24 mouse cellular contexts compared by ENCODE assay signal in genomic region chr1:77532576-77533183, GRCm38 (mm10). TPM values are rescaled to one million over a fixed set of nuclear protein-coding genes. Genes with fewer than 3 reads are reported as not detected.
DNase-seq lines count a peak whose midpoint lies in the region; ATAC-seq lines count a peak whose summit lies in the region.
"Had no signal": no experiment of that assay in that cellular context is flagged by ENCODE, and none has a peak within 500 bp of the region (broad histone marks: within the 10 kb centered on the region; RNA-seq: fewer than 3 reads in every experiment).

No protein-coding gene starts in this region.

- H3K4me3 ChIP-seq in midbrain, embryonic 15.5 days = no peak overlapping the region
- no peak overlapping the region for H3K4me3 ChIP-seq in midbrain, embryonic 11.5 days (ENCODE audit: low read depth, low read length)
- H3K4me3 ChIP-seq in forebrain, embryonic 11.5 days (ENCODE audit: low read depth, low read length) = no peak overlapping the region
- no peak overlapping the region for H3K4me3 ChIP-seq in forebrain, embryonic 16.5 days (replicated peaks; ENCODE audit: low read length)
- H3K4me3 ChIP-seq: embryonic facial prominence, embryonic 13.5 days; erythroblast, embryonic 14.5 days had no signal

- ATAC-seq in midbrain, embryonic 15.5 days (replicated peaks) = peak; percentile 62; the same call in 1 of the 2 replicates
- no peak for ATAC-seq in midbrain, embryonic 11.5 days (ENCODE audit: low FRiP score)
- ATAC-seq in forebrain, embryonic 11.5 days (replicated peaks; ENCODE audit: low FRiP score) = peak; percentile 67
- ATAC-seq in forebrain, embryonic 16.5 days = peak; percentile 47; the same call in 1 of the 2 replicates
- ATAC-seq: intestine, embryonic 16.5 days; liver, postnatal 0 days had no signal

- H3K4me1 ChIP-seq in midbrain, embryonic 15.5 days = peaks cover 4% of the 10 kb centered on the region; the same call in 1 of the 2 replicates
- H3K4me1 ChIP-seq in midbrain, embryonic 11.5 days (ENCODE audit: control insufficient read depth, insufficient read depth, low read length) = no peaks in the 10 kb centered on the region
- peaks cover 4% of the 10 kb centered on the region; the same call in 1 of the 2 replicates for H3K4me1 ChIP-seq in forebrain, embryonic 11.5 days (replicated peaks; ENCODE audit: control insufficient read depth, insufficient read depth, low read length)
- H3K4me1 ChIP-seq in forebrain, embryonic 16.5 days (replicated peaks; ENCODE audit: control insufficient read depth, insufficient read depth, low read length) = peaks cover 13% of the 10 kb centered on the region
- H3K4me1 ChIP-seq: embryonic facial prominence, embryonic 13.5 days had no signal

- DNase-seq in midbrain, embryonic 11.5 days (ENCODE audit: low spot score, missing footprints) = no peak
- no peak for DNase-seq in forebrain, embryonic 11.5 days (ENCODE audit: low spot score)
- no peak for DNase-seq in left cerebral cortex, adult 11 months (ENCODE audit: low spot score)
- no peak for DNase-seq in spleen, postnatal 10 days (ENCODE audit: low spot score in 2 of 2)
- no peak for DNase-seq in urinary bladder, postnatal 4 days (ENCODE audit: low spot score in 2 of 2)
- DNase-seq: adrenal gland, adult 2 months; B cell, adult 2 months; cerebellum, adult 2 months; embryo, embryonic 11 days; gastrocnemius, postnatal 10 days; kidney, postnatal 14 days; liver, postnatal 0 days; lung, postnatal 10 days; right cerebral cortex, postnatal 14 days; spleen, adult 18-20 months had no signal

- 32% methylated on average over 6 of the region's 6 CpGs for WGBS in midbrain, embryonic 15.5 days
- 45% methylated on average over 6 of the region's 6 CpGs for WGBS in midbrain, embryonic 11.5 days
- whole genome bisulfite sequencing in forebrain, embryonic 11.5 days = 34% methylated on average over 6 of the region's 6 CpGs
- WGBS in forebrain, embryonic 16.5 days = 7% methylated on average over 6 of the region's 6 CpGs

- no peaks in the 10 kb centered on the region for H3K27me3 ChIP-seq in midbrain, embryonic 15.5 days (replicated peaks)
- no peaks in the 10 kb centered on the region for H3K27me3 ChIP-seq in midbrain, embryonic 11.5 days (ENCODE audit: control insufficient read depth, insufficient read depth, low read length)
- H3K27me3 ChIP-seq in forebrain, embryonic 11.5 days (ENCODE audit: control insufficient read depth, insufficient read depth, low read length) = no peaks in the 10 kb centered on the region
- H3K27me3 ChIP-seq in forebrain, embryonic 16.5 days (replicated peaks; ENCODE audit: control insufficient read depth, insufficient read depth, low read length) = no peaks in the 10 kb centered on the region
- H3K27me3 ChIP-seq: CH12.LX; embryonic facial prominence, embryonic 13.5 days had no signal

- H3K9ac ChIP-seq in midbrain, embryonic 15.5 days = no peak overlapping the region
- no peak overlapping the region for H3K9ac ChIP-seq in midbrain, embryonic 11.5 days (ENCODE audit: low read length)
- H3K9ac ChIP-seq in forebrain, embryonic 11.5 days (ENCODE audit: low read length) = no peak overlapping the region
- no peak overlapping the region for H3K9ac ChIP-seq in forebrain, embryonic 16.5 days (replicated peaks; ENCODE audit: low read depth, low read length)
- H3K9ac ChIP-seq: embryonic facial prominence, embryonic 13.5 days; liver, postnatal 0 days had no signal

- H3K27ac ChIP-seq in midbrain, embryonic 15.5 days = peak overlapping the region; percentile 2; the same call in 1 of the 2 replicates
- H3K27ac ChIP-seq in midbrain, embryonic 11.5 days (ENCODE audit: low read depth, low read length) = no peak overlapping the region
- H3K27ac ChIP-seq in forebrain, embryonic 11.5 days (ENCODE audit: low read depth, low read length) = peak overlapping the region; percentile 76
- H3K27ac ChIP-seq in forebrain, embryonic 16.5 days (ENCODE audit: low read length) = peak overlapping the region; percentile 76
- H3K27ac ChIP-seq: embryonic facial prominence, embryonic 13.5 days had no signal

- no peaks in the 10 kb centered on the region for H3K36me3 ChIP-seq in midbrain, embryonic 15.5 days (replicated peaks)
- H3K36me3 ChIP-seq in midbrain, embryonic 11.5 days (ENCODE audit: control insufficient read depth, insufficient read depth, low read length) = no peaks in the 10 kb centered on the region
- no peaks in the 10 kb centered on the region for H3K36me3 ChIP-seq in forebrain, embryonic 11.5 days (ENCODE audit: control insufficient read depth, insufficient read depth, low read length)
- H3K36me3 ChIP-seq in forebrain, embryonic 16.5 days (ENCODE audit: control insufficient read depth, insufficient read depth) = no peaks in the 10 kb centered on the region
- H3K36me3 ChIP-seq: embryonic facial prominence, embryonic 13.5 days; G1E had no signal

- no peaks in the 10 kb centered on the region for H3K9me3 ChIP-seq in midbrain, embryonic 15.5 days
- no peaks in the 10 kb centered on the region for H3K9me3 ChIP-seq in midbrain, embryonic 11.5 days (ENCODE audit: control insufficient read depth, low read length)
- H3K9me3 ChIP-seq in forebrain, embryonic 11.5 days (ENCODE audit: control insufficient read depth, low read length) = no peaks in the 10 kb centered on the region
- H3K9me3 ChIP-seq in forebrain, embryonic 16.5 days (ENCODE audit: control insufficient read depth, low read length) = no peaks in the 10 kb centered on the region
- H3K9me3 ChIP-seq: embryonic facial prominence, embryonic 13.5 days had no signal

- no peak overlapping the region for H3K4me2 ChIP-seq in midbrain, embryonic 15.5 days
- no peak overlapping the region for H3K4me2 ChIP-seq in midbrain, embryonic 11.5 days
- H3K4me2 ChIP-seq in forebrain, embryonic 11.5 days (ENCODE audit: low read depth, low read length, severe bottlenecking) = 0 out of 2 replicates have a peak overlapping the region, but pooled peaks have one; percentile 5
- H3K4me2 ChIP-seq in forebrain, embryonic 16.5 days (ENCODE audit: low read length) = peak overlapping the region; percentile 33
- H3K4me2 ChIP-seq: embryonic facial prominence, embryonic 13.5 days; heart, embryonic 11.5 days; liver, embryonic 11.5 days had no signal

RNA-seq across cellular contexts. Expression of gene Epha4, which starts 17.8 kb away (rescaled TPM):
- polyA plus RNA-seq in midbrain, embryonic 15.5 days (2015; fragmentation: Nextera tagmentation; extraction: Ambion mirVana) = 33.0 and 38.5 TPM in 2 replicates
- 19.4 and 24.4 TPM in 2 replicates for polyA plus RNA-seq in midbrain, embryonic 11.5 days (2014; fragmentation: Nextera tagmentation; extraction: Ambion mirVana)
- 38.4 and 42.9 TPM in 2 replicates for polyA plus RNA-seq in forebrain, embryonic 11.5 days (2014; fragmentation: Nextera tagmentation; extraction: Ambion mirVana)
- 76.4 and 89.5 TPM in 2 replicates for polyA plus RNA-seq in forebrain, embryonic 16.5 days (2015; fragmentation: Nextera tagmentation; extraction: Ambion mirVana)
- polyA plus RNA-seq: erythroblast, embryonic 14.5 days; G1E had no signal

Comparison
In these comparisons a context has a peak if more than half of its experiments do, and no peak if none do; other contexts are left out.
1. H3K4me2 ChIP-seq: peak in forebrain, embryonic 11.5 days (single experiment) and forebrain, embryonic 16.5 days (single experiment); none in midbrain, embryonic 15.5 days (single experiment) and midbrain, embryonic 11.5 days (single experiment).